Mouse (Mus musculus) midbrain, embryonic 11.5 days (tissue): ENCODE data around the gene Nfe2l3. TPM values are rescaled to one million over a fixed set of nuclear protein-coding genes. Genes with fewer than 3 reads are reported as not detected.
A peak's percentile ranks its signal among the peaks of the same experiment; 100 is the strongest.
"Not testable (repeated sequence)": the region's sequence is repeated elsewhere in the genome, so short reads cannot be mapped to it uniquely, and the experiment has no call there.

ENCODE experiments used
- ATAC-seq: fragments of 200-750 bp; cut with Nextera tagmentation; 2 replicates; pipeline ENCODE4 v1.8.0; 2017; ENCODE audit warnings: moderate TSS enrichment, moderate library complexity; ENCODE audit not compliant: low FRiP score
- DNase-seq: peaks from one replicate; pipeline ENCODE4 v3.0.0; 2015; ENCODE audit warnings: low spot score; ENCODE audit errors: missing footprints
- H3K27ac ChIP-seq: fragments of 300-500 bp; sonication (generic); 2 replicates; pipeline ENCODE4 v1.5.1; 2014; ENCODE audit warnings: low read depth, low read length
- H3K27me3 ChIP-seq: fragments of 300-500 bp; sonication (generic); 2 replicates; pipeline ENCODE4 v1.6.1; 2014; ENCODE audit warnings: mild to moderate bottlenecking, low read length, moderate library complexity, mixed read lengths; ENCODE audit not compliant: control insufficient read depth, insufficient read depth
- H3K36me3 ChIP-seq: fragments of 300-500 bp; sonication (generic); 2 replicates; pipeline ENCODE4 v1.6.1; 2014; ENCODE audit warnings: mild to moderate bottlenecking, low read length, moderate library complexity, mixed read lengths; ENCODE audit not compliant: control insufficient read depth, insufficient read depth
- H3K4me1 ChIP-seq: fragments of 300-500 bp; sonication (generic); 2 replicates; pipeline ENCODE4 v1.6.1; 2014; ENCODE audit warnings: low read length; ENCODE audit not compliant: control insufficient read depth, insufficient read depth
- H3K4me2 ChIP-seq: fragments of 300-500 bp; sonication (generic); 2 replicates; pipeline ENCODE4 v1.6.1; 2014; ENCODE audit warnings: mild to moderate bottlenecking, moderate library complexity
- H3K4me3 ChIP-seq: fragments of 300-500 bp; sonication (generic); 2 replicates; pipeline ENCODE4 v1.5.1; 2014; ENCODE audit warnings: low read depth, low read length
- H3K9ac ChIP-seq: fragments of 300-500 bp; sonication (generic); 2 replicates; pipeline ENCODE4 v1.6.1; 2014; ENCODE audit warnings: low read length
- H3K9me3 ChIP-seq: fragments of 300-500 bp; sonication (generic); 2 replicates; pipeline ENCODE4 v1.6.1; 2016; ENCODE audit warnings: low read length; ENCODE audit not compliant: control insufficient read depth
- WGBS: fragments of 180-500 bp; shearing (Covaris S2); extraction: QIAGEN DNeasy Blood & Tissue Kit; methylation state at CpG from one replicate; pipeline ENCODE4 v1.1.7; 2014; 5-methylcytosine and 5-hydroxymethylcytosine counted together
- polyA plus RNA-seq: library from polyadenylated mRNA; unstranded; fragments of >200 nt; fragmentation: Nextera tagmentation; extraction: Ambion mirVana; gene quantifications from 2 replicates; pipeline ENCODE4 v1.2.1, GENCODE M21; 2014

Nfe2l3 gene
- 4.3 and 5.3 TPM in 2 replicates for polyA plus RNA-seq

DNA sequence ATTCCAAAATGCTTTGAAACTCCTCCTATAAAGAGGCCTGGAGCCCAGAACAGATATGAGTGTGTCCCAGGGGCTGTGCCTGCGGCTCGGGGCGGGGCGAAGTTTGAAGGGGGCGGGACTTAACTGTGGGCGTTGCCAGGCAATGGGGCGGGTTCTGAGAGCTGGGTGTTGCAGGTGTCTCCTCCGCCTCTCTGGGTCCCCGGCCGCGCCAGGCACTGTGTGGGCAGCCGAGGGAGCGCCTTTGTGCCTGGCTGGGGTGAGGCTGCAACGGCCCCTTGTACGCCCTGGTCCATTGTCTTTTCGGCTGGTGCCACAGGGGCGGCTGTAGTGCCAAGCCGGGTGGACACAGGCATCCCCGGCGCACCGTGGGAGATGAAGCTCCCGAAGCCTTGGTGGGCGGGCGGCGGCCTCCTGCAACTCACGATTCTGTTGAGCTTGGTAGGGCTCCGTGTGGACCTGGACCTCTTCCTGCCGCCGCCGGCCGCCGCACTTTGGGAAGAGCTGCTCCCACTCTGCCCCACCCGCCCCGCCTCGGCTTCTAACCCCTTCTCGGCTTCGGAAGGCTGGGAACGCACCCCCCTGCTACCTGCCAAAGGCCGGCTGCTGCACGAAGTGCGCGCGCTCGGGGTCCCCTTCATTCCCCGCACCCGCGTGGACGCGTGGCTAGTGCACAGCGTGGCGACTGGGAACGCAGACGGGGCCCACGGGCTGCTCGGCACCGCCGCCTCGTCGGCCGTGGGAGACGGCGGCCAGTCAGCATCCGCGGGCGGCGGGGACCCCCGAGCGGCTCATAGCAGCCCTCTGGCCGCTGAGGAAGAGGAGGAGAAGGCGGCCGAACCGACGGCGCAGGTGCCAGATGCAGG is at the start of gene Nfe2l3:
TSS of gene Nfe2l3 (plus strand) at position 136 of the 863 bp plus-strand sequence.
- Histone ChIP-seq H3K36me3 (no peaks in the 10 kb centered on the region), H3K27me3 (peaks cover 27% of the 10 kb centered on the region)
- DNase-seq, result peak; percentile 98

DNA sequence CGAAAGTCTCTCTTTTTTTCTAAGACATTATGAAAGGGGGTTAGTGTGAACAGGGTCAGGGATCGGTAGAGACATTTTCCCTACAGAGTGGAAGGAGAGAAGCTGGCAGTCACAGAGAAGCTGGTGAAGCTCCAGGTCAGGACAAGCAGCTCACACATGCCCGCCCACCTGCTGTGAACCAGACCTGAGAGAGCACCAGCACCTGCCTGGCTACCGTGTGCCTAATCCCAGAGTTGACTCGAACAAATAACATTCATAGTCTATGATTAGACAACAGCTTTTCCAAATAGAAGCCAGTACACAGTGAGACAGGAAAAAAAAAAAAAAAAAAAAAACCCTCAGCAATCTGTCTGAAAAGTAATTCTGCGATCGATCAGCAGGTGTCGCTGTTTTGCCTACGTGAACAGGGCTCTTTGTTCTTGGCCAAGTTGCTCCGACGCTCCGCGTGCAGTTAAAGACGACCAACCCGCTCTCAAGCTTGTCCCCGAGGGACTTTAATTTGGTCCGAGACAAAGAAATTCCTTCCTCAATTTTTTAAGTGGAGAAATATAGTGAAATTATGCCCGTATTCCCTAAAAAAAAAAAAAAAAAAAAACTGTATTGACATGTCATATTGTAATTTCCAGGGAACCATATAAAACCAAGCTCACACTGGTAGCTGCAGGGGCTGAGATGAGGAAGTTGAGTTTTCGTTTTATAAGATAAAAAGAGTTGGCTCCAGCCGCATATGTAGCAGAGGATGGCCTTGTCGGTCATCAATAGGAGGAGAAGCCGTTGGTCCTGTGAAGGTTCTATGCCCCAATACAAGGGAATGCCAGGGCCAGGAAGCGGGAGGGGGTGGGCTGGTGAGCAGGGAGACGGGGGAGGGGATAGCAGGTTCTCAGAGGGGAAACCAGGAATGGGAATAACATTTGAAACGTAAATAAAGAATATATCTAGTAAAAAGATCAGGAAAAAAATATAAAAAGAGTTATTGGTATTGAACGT is 48.4 kb upstream of the Nfe2l3 start:
- WGBS, result 14% methylated on average over 26 of the region's 26 CpGs
- Histone ChIP-seq H3K4me2 (peak overlapping the region; percentile 35; the same call in 1 of the 2 replicates), H3K4me3 (0 out of 2 replicates have a peak overlapping the region, but pooled peaks have one; percentile 1), H3K9ac (peak overlapping the region; percentile 50), H3K4me1 (no peaks in the 10 kb centered on the region), H3K36me3 (no peaks in the 10 kb centered on the region), H3K27ac (no peak overlapping the region), H3K9me3 (no peaks in the 10 kb centered on the region), H3K27me3 (no peaks in the 10 kb centered on the region)
- ATAC-seq (peak; percentile 61; the same call in 1 of the 2 replicates), DNase-seq (peak; percentile 99)

More for the DNA sequence above, at the start of gene Nfe2l3:
- H3K4me1 ChIP-seq, result peaks cover 6% of the 10 kb centered on the region; the same call in 1 of the 2 replicates
- peak within 1 kb of the TSS; percentile 58 for H3K4me3 ChIP-seq
- no peak within 1 kb of the TSS for H3K27ac ChIP-seq
- peak within 1 kb of the TSS; percentile 93 for H3K4me2 ChIP-seq
- peak; percentile 86 for ATAC-seq
- under 1% methylated on average over 74 of the region's 74 CpGs for WGBS
- H3K9ac ChIP-seq, result peak within 1 kb of the TSS; percentile 63
- no peaks in the 10 kb centered on the region for H3K9me3 ChIP-seq

DNA sequence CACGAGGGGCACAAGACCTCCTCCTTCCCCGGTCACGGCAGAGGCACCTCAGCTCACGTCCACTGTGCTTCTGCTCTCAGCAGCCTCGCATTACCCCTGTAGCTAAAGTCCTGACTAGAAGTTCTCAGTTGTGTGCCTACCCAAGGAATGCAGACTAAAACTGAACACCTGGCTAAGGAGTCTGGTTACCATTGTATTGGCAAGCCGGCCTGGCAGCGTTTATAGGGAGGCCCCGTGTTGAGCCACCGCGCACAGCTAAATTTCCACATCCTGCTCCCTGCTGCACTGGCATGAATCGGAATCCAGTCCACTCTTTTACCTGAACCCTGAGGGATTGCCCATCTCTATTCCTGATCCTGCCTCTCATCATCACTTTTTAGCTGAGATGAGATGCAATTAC is 42.0 kb upstream of the Nfe2l3 start:
- H3K4me3 ChIP-seq, result no peak overlapping the region
- no peaks in the 10 kb centered on the region for H3K36me3 ChIP-seq
- no peak overlapping the region for H3K27ac ChIP-seq
- no peak overlapping the region for H3K4me2 ChIP-seq
- no peaks in the 10 kb centered on the region for H3K4me1 ChIP-seq
- H3K9ac ChIP-seq, result no peak overlapping the region
- DNase-seq (no peak), ATAC-seq (no peak)
- H3K27me3 ChIP-seq, result no peaks in the 10 kb centered on the region
- no peaks in the 10 kb centered on the region for H3K9me3 ChIP-seq
- WGBS, result 78% methylated on average over 11 of the region's 11 CpGs

DNA sequence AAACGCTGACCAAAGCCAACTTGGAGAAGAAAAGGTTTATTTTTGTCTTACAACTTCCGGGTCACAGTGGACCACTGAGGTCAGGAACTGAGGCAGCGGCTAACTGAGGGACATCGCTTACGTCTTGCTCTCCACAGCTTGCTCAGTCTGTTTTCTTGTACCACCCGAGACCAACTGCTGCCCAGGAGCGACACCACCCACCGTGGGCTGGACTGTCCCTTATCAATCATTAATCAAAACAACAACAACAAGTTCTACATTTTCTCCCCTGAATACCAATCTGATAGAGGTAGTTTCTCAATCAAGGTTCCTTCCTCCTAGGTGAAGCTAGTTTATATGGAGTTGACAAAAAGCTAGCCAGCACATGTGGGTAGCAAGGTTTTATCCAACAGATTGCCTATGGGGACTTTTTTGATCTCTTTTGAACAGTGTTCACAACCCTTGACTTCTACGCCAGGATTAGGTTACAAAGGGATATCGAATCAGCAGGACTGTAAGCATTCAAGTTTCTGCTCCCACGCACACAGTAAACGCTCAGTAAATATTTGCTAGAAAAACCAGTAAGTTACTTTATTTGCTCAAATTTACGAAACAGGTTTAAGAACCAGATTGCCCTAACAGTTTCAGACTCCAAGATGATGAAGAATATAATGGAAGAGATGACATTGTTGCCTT is 40.5 kb upstream of the Nfe2l3 start:
- no peak overlapping the region for H3K4me2 ChIP-seq
- no peaks in the 10 kb centered on the region for H3K36me3 ChIP-seq
- H3K27ac ChIP-seq, result no peak overlapping the region
- ATAC-seq, result no peak
- no peaks in the 10 kb centered on the region for H3K27me3 ChIP-seq
- 69% methylated on average over 13 of the region's 13 CpGs for WGBS
- DNase-seq, result no peak
- no peak overlapping the region for H3K9ac ChIP-seq
- no peaks in the 10 kb centered on the region for H3K9me3 ChIP-seq
- no peaks in the 10 kb centered on the region for H3K4me1 ChIP-seq
- no peak overlapping the region for H3K4me3 ChIP-seq

DNA sequence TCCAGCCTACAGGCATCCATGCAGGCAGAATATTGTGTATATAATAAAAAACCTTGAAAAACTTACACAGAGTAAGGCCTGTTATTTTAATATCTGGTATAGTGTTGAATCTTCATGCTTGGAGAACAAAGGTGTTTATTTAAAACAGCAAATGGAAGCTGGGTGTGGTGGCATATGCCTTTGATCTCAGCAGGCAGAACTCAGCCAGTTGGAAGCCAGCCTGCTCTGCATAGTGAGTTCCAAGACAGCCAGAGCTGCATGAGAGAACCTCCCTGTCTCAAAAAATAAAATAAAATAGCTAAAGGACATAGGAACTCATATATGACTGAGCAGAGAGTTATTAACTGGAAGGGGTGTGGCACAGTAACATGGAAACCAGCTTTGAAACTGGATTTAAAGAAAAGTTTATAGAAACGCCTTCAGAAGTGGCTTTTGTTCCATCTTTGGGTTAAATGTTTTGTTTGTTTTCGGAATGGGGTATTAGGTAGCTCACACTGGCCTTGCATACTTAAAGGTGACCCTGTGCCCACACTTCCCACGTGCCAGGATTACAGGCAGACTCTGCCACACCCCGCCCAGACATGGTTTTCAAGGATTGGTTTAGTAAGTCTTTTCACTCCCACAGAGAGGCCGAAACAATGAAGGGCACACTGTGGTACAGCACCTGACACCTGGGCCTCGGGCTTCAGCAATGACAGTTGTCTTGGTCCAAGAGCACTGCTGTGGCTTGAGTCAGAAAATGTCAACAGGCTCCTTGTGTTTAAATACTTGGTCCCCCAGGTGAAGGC is 38.9 kb upstream of the Nfe2l3 start:
- no peak for DNase-seq
- H3K9ac ChIP-seq, result no peak overlapping the region
- ATAC-seq, result no peak
- H3K4me3 ChIP-seq, result no peak overlapping the region
- H3K4me2 ChIP-seq, result no peak overlapping the region
- no peaks in the 10 kb centered on the region for H3K27me3 ChIP-seq
- H3K9me3 ChIP-seq, result no peaks in the 10 kb centered on the region
- H3K4me1 ChIP-seq, result no peaks in the 10 kb centered on the region; the same call in 1 of the 2 replicates
- 67% methylated on average over 6 of the region's 6 CpGs for WGBS
- no peak overlapping the region for H3K27ac ChIP-seq
- no peaks in the 10 kb centered on the region for H3K36me3 ChIP-seq

DNA sequence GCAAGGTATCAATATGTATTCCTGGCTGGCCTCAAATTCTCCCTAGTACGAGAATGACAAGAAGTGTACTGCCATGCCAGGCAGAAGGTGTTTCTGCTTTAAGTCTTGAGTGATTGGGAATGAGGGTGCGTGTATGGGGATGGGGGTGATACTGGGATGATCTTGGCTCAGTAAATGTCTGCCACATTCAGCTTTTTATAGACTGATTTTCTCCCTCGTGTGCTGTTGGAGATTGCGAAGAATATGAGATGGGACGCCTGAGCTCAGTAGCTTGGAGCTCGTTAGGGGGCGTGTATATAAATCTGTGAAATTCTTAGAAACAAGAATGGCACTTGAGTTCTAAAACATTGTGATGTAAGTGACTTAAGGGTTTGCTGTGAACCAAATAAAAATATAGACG is 38.1 kb upstream of the Nfe2l3 start:
- not testable (repeated sequence) for DNase-seq, H3K27ac ChIP-seq, H3K9ac ChIP-seq, H3K36me3 ChIP-seq, ATAC-seq, H3K4me1 ChIP-seq, H3K27me3 ChIP-seq, H3K9me3 ChIP-seq, H3K4me2 ChIP-seq, H3K4me3 ChIP-seq
- 88% methylated on average over 8 of the region's 8 CpGs for WGBS

DNA sequence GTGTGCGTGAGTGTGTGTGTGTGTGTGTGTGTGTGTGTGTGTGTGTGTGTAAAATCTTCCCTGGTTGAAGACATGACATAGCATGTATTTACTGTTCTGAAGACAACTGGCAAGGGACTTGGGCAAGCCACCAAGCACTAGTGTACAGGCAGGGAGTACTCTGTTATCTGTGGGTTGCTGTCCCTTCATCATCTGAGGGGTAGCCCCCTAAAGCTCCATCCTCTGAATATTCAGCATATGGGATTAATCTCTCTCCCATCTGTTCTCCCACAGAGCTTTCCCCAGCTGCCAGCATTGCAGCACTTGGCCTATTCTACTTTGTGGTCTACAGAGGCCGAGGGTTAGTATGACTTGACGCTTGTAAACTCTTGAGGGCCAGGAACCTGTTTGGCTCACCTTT is 37.5 kb upstream of the Nfe2l3 start:
- not testable (repeated sequence) for H3K27ac ChIP-seq, DNase-seq, H3K4me1 ChIP-seq, H3K9me3 ChIP-seq, H3K4me3 ChIP-seq, H3K36me3 ChIP-seq, H3K9ac ChIP-seq, H3K4me2 ChIP-seq, H3K27me3 ChIP-seq
- ATAC-seq, result peak; percentile 73
- 72% methylated on average over 3 of the region's 3 CpGs for WGBS

DNA sequence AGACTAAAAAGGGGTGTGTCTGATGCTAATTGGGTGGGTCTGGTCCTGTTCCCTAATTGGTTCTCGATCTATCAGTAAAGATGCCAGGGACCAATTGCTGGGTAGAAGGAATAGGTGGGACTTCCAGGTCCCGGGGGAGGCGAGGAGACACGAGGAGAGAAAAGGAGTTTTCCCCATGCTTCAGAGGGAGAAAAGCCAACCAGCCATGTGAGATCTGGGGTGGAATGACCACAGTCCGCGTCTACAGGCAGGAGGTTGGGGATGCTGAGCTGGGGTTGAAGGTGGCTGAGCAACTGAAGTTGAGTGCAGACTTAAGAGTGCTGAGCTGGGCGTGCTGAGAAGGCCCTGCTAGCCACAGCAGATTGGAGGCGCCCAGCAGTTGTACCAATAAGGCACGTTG is 37.0 kb upstream of the Nfe2l3 start:
- Histone ChIP-seq H3K36me3 (no peaks in the 10 kb centered on the region), H3K4me1 (peaks cover 8% of the 10 kb centered on the region), H3K27me3 (no peaks in the 10 kb centered on the region), H3K9me3 (no peaks in the 10 kb centered on the region), H3K4me2 (no peak overlapping the region), H3K9ac (no peak overlapping the region), H3K27ac (no peak overlapping the region), H3K4me3 (no peak overlapping the region)
- no peak for DNase-seq
- 50% methylated on average over 9 of the region's 9 CpGs for WGBS
- peak; percentile 49; the same call in 1 of the 2 replicates for ATAC-seq
